Mouse (Mus musculus): Measurements from ENCODE around the gene Myh3.

DNA sequence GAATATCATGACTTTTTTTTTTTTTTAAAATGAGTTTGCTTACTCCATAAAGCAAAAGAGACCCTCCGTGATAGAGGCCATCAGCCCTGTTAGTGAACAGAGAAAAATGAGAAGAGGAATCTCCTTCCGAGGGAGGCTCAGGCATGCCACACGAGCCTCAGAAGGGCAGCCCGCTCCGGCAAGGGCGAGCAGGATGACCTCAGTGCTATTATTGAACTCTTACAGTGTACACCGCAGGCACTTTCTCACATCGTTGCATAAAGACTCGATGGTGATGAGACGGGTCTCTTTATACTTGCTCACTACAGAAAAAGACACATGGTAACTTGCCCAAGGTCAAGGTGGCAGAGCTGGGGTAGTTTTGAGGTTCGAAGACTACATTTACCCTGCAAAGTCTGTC, 26.6 kb downstream of the Myh3 start:
- TF ChIP-seq POLR2A (IDR thresholded peaks at IDR 0.05; ENCODE audit: insufficient read length, low read depth) (no peak), TCF12 (IDR thresholded peaks at IDR 0.05; ENCODE audit: insufficient read depth, poor library complexity, severe bottlenecking) (no peak), USF1 (IDR thresholded peaks at IDR 0.05; ENCODE audit: low read depth) (no peak), POLR2AphosphoS2 (IDR thresholded peaks at IDR 0.05; ENCODE audit: insufficient read length, low read depth) (peak; percentile 49), CEBPB (IDR thresholded peaks at IDR 0.05; ENCODE audit: insufficient read depth, poor library complexity, severe bottlenecking) (no peak), MYOD1 (IDR thresholded peaks at IDR 0.05; ENCODE audit: control insufficient read depth in 1 of 3, insufficient read length in 2 of 3, low read depth in 2 of 3) (no peak), MAX (IDR thresholded peaks at IDR 0.05; ENCODE audit: low read depth) (no peak), E2F4 (IDR thresholded peaks at IDR 0.05; ENCODE audit: insufficient read depth) (no peak), MYOG (IDR thresholded peaks at IDR 0.05; ENCODE audit: control insufficient read depth in 1 of 3, insufficient read depth in 1 of 3, insufficient read length in 2 of 3, low read depth in 2 of 3) (peak in 1 of 3 experiments; percentile 52), TCF3 (IDR thresholded peaks at IDR 0.05; ENCODE audit: insufficient read length, low read depth) (no peak), SRF (IDR thresholded peaks at IDR 0.05; ENCODE audit: control insufficient read depth, insufficient read length, low read depth) (no peak)

Measured in myocyte (in vitro differentiated cells).